Mouse (Mus musculus) G1E (cell line): ENCODE results near the gene Zfp553.

ENCODE experiments used
- CTCF ChIP-seq: IDR thresholded peaks from 2 replicates; pipeline ENCODE4 v1.5.1; 2012; ENCODE audit warnings: low read depth, low read length, inconsistent platforms, mixed read lengths
- GATA1 ChIP-seq: IDR thresholded peaks from 2 replicates; pipeline ENCODE4 v1.6.1; 2012; ENCODE audit warnings: borderline replicate concordance, low read length, inconsistent platforms, mixed read lengths
- TAL1 ChIP-seq: conservative IDR thresholded peaks from 2 replicates; pipeline ENCODE4 v1.6.1; 2012; ENCODE audit warnings: low read depth, low read length, inconsistent platforms, mixed read lengths

DNA sequence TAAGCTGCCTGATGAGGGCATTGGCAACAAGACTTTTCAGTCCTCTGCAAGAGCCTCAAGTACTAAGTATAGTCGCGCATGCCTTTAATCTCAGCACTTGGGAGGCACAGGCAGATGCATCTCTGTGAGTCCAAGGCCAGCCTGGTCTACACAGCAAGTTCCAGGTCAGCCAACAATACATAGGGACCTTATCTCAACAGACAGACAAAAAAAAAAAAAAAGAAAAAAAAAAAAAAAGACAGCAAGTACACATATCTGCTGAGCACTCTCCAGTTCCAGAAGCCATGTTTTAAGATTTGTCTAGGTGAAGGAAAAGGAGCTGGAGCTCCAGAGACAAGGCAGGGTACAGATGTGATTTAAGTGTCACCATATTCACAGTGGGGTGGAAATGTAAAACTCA, 23.1 kb downstream of the Zfp553 start:
- TF ChIP-seq CTCF, result no peak
- no peak for TF ChIP-seq GATA1
- TF ChIP-seq TAL1, result no peak
